Mouse (Mus musculus) neural tube, embryonic 15.5 days (tissue): ENCODE results near the gene Tnpo2. TPM values are rescaled to one million over a fixed set of nuclear protein-coding genes. Genes with fewer than 3 reads are reported as not detected.

Experiments
- ATAC-seq: fragments of 200-750 bp; cut with Nextera tagmentation; 2 replicates; pipeline ENCODE4 v1.8.0; 2017; ENCODE audit warnings: mild to moderate bottlenecking, moderate TSS enrichment, moderate library complexity; ENCODE audit not compliant: low FRiP score
- H3K27ac ChIP-seq: fragments of 300-500 bp; sonication (generic); replicated peaks from 2 replicates; pipeline ENCODE4 v1.5.1; 2015; ENCODE audit warnings: mild to moderate bottlenecking, inconsistent platforms
- H3K27me3 ChIP-seq: fragments of 300-500 bp; sonication (generic); replicated peaks from 2 replicates; pipeline ENCODE4 v1.6.1; 2015; ENCODE audit warnings: inconsistent platforms
- H3K36me3 ChIP-seq: fragments of 300-500 bp; sonication (generic); 2 replicates; pipeline ENCODE4 v1.6.1; 2015; ENCODE audit warnings: inconsistent platforms
- H3K4me1 ChIP-seq: fragments of 300-500 bp; sonication (generic); 2 replicates; pipeline ENCODE4 v1.6.1; 2015; ENCODE audit warnings: inconsistent platforms
- H3K4me2 ChIP-seq: fragments of 300-500 bp; sonication (generic); 2 replicates; pipeline ENCODE4 v1.6.1; 2015; ENCODE audit warnings: inconsistent platforms, mild to moderate bottlenecking, moderate library complexity
- H3K4me3 ChIP-seq: fragments of 300-500 bp; sonication (generic); replicated peaks from 2 replicates; pipeline ENCODE4 v1.5.1; 2015; ENCODE audit warnings: mild to moderate bottlenecking, inconsistent platforms
- H3K9ac ChIP-seq: fragments of 300-500 bp; sonication (generic); replicated peaks from 2 replicates; pipeline ENCODE4 v1.6.1; 2015; ENCODE audit warnings: mild to moderate bottlenecking, inconsistent platforms
- H3K9me3 ChIP-seq: fragments of 300-500 bp; sonication (generic); replicated peaks from 2 replicates; pipeline ENCODE4 v1.6.1; 2016; ENCODE audit warnings: inconsistent platforms
- WGBS: fragments of 180-500 bp; shearing (Covaris S2); methylation state at CpG from one replicate; pipeline ENCODE4 v1.1.7; 2015; ENCODE audit warnings: mixed read lengths; 5-methylcytosine and 5-hydroxymethylcytosine counted together
- polyA plus RNA-seq: library from polyadenylated mRNA; unstranded; fragments of >200 nt; fragmentation: Nextera tagmentation; extraction: Ambion mirVana; gene quantifications from 2 replicates; pipeline ENCODE4 v1.2.1, GENCODE M21; 2015

Gene Tnpo2
- polyA plus RNA-seq, 1 experiment from 2014 or later, result 55.5 TPM

GRCm38 (mm10) chr8:85057367-85057766, 20.7 kb downstream of the Tnpo2 start:
- ATAC-seq, result no peak
- Histone ChIP-seq H3K9me3 (no peaks in the 10 kb centered on the region), H3K27me3 (no peaks in the 10 kb centered on the region), H3K27ac (no peak overlapping the region), H3K9ac (no peak overlapping the region), H3K36me3 (peaks cover 44% of the 10 kb centered on the region), H3K4me2 (no peak overlapping the region), H3K4me3 (no peak overlapping the region), H3K4me1 (peaks cover 19% of the 10 kb centered on the region)
- 82% methylated on average over 7 of the region's 7 CpGs for WGBS

- Histone ChIP-seq H3K9ac (peak within 1 kb of the TSS; percentile 81), H3K27ac (peak within 1 kb of the TSS; percentile 78), H3K4me3 (peak within 1 kb of the TSS; percentile 95), H3K4me1 (peaks cover 21% of the 10 kb centered on the region), H3K27me3 (no peaks in the 10 kb centered on the region), H3K9me3 (no peaks in the 10 kb centered on the region), H3K36me3 (peaks cover 30% of the 10 kb centered on the region), H3K4me2 (peak within 1 kb of the TSS; percentile 83)
- 1% methylated on average over 53 of the region's 53 CpGs for WGBS
- peak; percentile 95 for ATAC-seq
Measured at GRCm38 (mm10) chr8:85059879-85060616, 23.3 kb downstream of the Tnpo2 start, which contains the start of gene Fbxw9. Gene Fbxw9, plus strand, starts transcription at chr8:85060055.

- Histone ChIP-seq H3K4me2 (no peak overlapping the region), H3K9ac (no peak overlapping the region), H3K4me3 (no peak overlapping the region), H3K36me3 (peaks cover 38% of the 10 kb centered on the region), H3K4me1 (peaks cover 21% of the 10 kb centered on the region), H3K27me3 (no peaks in the 10 kb centered on the region), H3K9me3 (no peaks in the 10 kb centered on the region), H3K27ac (no peak overlapping the region)
- 96% methylated on average over 4 of the region's 4 CpGs for WGBS
- no peak for ATAC-seq
Measured at GRCm38 (mm10) chr8:85062603-85063002, 25.9 kb downstream of the Tnpo2 start.

- Histone ChIP-seq H3K4me1 (peaks cover 21% of the 10 kb centered on the region), H3K36me3 (peaks cover 51% of the 10 kb centered on the region), H3K9ac (no peak overlapping the region), H3K27ac (no peak overlapping the region), H3K4me2 (no peak overlapping the region), H3K4me3 (no peak overlapping the region), H3K9me3 (no peaks in the 10 kb centered on the region), H3K27me3 (no peaks in the 10 kb centered on the region)
- 38% methylated on average over 2 of the region's 2 CpGs for WGBS
- no peak for ATAC-seq
Measured at GRCm38 (mm10) chr8:85065213-85065612, 28.5 kb downstream of the Tnpo2 start.

GRCm38 (mm10) chr8:85067155-85067554, 30.4 kb downstream of the Tnpo2 start:
- Histone ChIP-seq H3K27ac (no peak overlapping the region), H3K4me2 (no peak overlapping the region), H3K4me1 (peaks cover 12% of the 10 kb centered on the region), H3K4me3 (no peak overlapping the region), H3K36me3 (peaks cover 51% of the 10 kb centered on the region), H3K9ac (no peak overlapping the region), H3K27me3 (no peaks in the 10 kb centered on the region), H3K9me3 (no peaks in the 10 kb centered on the region)
- WGBS, result 96% methylated on average over 2 of the region's 2 CpGs
- no peak for ATAC-seq

- H3K4me2 ChIP-seq, result no peak within 1 kb of the TSS
- no peaks in the 10 kb centered on the region for H3K27me3 ChIP-seq
- H3K9ac ChIP-seq, result no peak within 1 kb of the TSS
- peaks cover 45% of the 10 kb centered on the region for H3K36me3 ChIP-seq
- no peak within 1 kb of the TSS for H3K4me3 ChIP-seq
- ATAC-seq, result no peak
- no peaks in the 10 kb centered on the region for H3K9me3 ChIP-seq
- no peak within 1 kb of the TSS for H3K27ac ChIP-seq
- H3K4me1 ChIP-seq, result peaks cover 17% of the 10 kb centered on the region
Measured at GRCm38 (mm10) chr8:85067982-85068381, 31.3 kb downstream of the Tnpo2 start, which contains the start of gene Gm5741. Gene Gm5741, minus strand, starts transcription at chr8:85067982.

DNA sequence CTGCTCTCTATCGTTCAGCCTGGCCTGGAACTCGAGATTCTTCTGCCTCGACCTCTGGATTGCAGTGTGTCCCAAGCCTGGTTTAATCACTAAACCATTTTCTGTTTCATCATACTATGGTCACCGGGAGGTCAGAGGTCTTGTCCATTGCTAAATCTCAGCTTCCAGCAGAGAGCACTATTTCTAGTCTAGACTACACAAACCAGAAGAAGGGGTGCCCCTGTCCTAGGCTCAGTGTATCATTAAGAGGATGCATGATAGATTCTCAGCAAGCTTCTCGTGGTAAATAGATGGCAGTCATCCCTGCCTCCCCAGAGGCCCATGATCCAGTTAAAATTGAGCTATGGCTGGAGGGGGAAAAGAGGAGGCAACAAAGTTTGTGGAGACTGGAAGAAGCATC, 34.3 kb downstream of the Tnpo2 start:
- peaks cover 21% of the 10 kb centered on the region for H3K4me1 ChIP-seq
- no peaks in the 10 kb centered on the region for H3K27me3 ChIP-seq
- no peak for ATAC-seq
- H3K27ac ChIP-seq, result peak overlapping the region; percentile 94
- H3K9me3 ChIP-seq, result no peaks in the 10 kb centered on the region
- H3K4me2 ChIP-seq, result peak overlapping the region; percentile 71
- peak overlapping the region; percentile 89; the same call in 1 of the 2 replicates for H3K9ac ChIP-seq
- H3K4me3 ChIP-seq, result peak overlapping the region; percentile 99
- peaks cover 51% of the 10 kb centered on the region for H3K36me3 ChIP-seq
- 76% methylated on average over 5 of the region's 5 CpGs for WGBS

DNA sequence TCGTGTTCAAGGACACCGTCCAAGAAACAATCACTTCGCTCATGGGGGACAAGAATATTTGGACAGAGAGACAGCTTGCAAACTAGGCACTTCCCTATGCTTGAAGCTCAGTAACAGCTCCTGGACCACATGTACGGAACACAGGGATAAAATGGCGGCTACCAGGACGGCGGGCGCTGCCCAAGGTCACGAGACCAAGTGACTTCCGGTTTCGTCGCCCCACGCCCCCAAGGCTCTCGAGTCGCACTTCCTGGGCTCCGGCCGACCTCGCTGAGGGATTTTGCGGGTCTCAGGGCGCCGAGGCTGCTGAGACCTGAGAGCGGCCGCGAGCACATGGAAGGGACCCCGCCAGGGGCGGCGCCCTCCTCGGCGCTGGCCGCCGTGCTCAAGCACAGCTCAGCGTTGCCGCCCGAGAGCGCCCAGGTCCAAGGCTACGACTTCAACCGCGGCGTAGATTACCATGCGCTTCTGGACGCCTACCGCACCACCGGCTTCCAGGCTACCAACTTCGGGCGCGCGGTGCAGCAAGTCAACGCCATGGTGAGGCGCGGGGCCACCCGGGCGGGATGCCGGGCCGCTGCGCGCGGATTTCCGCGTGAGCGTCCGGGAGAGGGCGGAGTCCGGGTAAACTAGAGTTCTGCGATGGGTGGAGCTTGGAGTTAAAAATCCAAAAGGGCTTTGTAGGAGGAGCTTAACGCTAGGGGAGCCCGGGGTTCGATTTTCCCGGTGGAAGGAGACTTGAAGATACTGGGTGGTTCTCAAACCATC, 35.0 kb downstream of the Tnpo2 start, which contains the start of gene Dhps:
Dhps (plus strand) TSS at position 244 of the 768 bp plus-strand sequence.
- no peaks in the 10 kb centered on the region for H3K9me3 ChIP-seq
- peaks cover 24% of the 10 kb centered on the region for H3K4me1 ChIP-seq
- peak; percentile 92 for ATAC-seq
- H3K27ac ChIP-seq, result peak within 1 kb of the TSS; percentile 94
- under 1% methylated on average over 68 of the region's 68 CpGs for WGBS
- peak within 1 kb of the TSS; percentile 71 for H3K4me2 ChIP-seq
- peak within 1 kb of the TSS; percentile 99 for H3K4me3 ChIP-seq
- peaks cover 51% of the 10 kb centered on the region for H3K36me3 ChIP-seq
- H3K27me3 ChIP-seq, result no peaks in the 10 kb centered on the region
- H3K9ac ChIP-seq, result peak within 1 kb of the TSS; percentile 89

- peak overlapping the region; percentile 94 for H3K27ac ChIP-seq
- H3K4me3 ChIP-seq, result peak overlapping the region; percentile 99
- no peaks in the 10 kb centered on the region for H3K9me3 ChIP-seq
- H3K4me2 ChIP-seq, result peak overlapping the region; percentile 71
- ATAC-seq, result no peak
- WGBS, result 36% methylated on average over 9 of the region's 9 CpGs
- peaks cover 24% of the 10 kb centered on the region for H3K4me1 ChIP-seq
- no peaks in the 10 kb centered on the region for H3K27me3 ChIP-seq
- peaks cover 47% of the 10 kb centered on the region for H3K36me3 ChIP-seq
- H3K9ac ChIP-seq, result peak overlapping the region; percentile 89
Measured at GRCm38 (mm10) chr8:85072364-85072929, 35.7 kb downstream of the Tnpo2 start.

GRCm38 (mm10) chr8:85073041-85073612, 36.4 kb downstream of the Tnpo2 start:
- Histone ChIP-seq H3K27ac (no peak overlapping the region), H3K27me3 (no peaks in the 10 kb centered on the region), H3K9me3 (no peaks in the 10 kb centered on the region), H3K4me2 (peak overlapping the region; percentile 71), H3K4me3 (peak overlapping the region; percentile 99), H3K4me1 (peaks cover 24% of the 10 kb centered on the region), H3K36me3 (peaks cover 40% of the 10 kb centered on the region), H3K9ac (no peak overlapping the region)
- WGBS, result 95% methylated on average over 15 of the region's 15 CpGs
- no peak for ATAC-seq

- no peak for ATAC-seq
- H3K4me3 ChIP-seq, result no peak overlapping the region
- peaks cover 40% of the 10 kb centered on the region for H3K36me3 ChIP-seq
- H3K4me1 ChIP-seq, result peaks cover 30% of the 10 kb centered on the region
- H3K27me3 ChIP-seq, result no peaks in the 10 kb centered on the region
- no peak overlapping the region for H3K4me2 ChIP-seq
- no peak overlapping the region; the same call in 1 of the 2 replicates for H3K9ac ChIP-seq
- no peak overlapping the region for H3K27ac ChIP-seq
- no peaks in the 10 kb centered on the region for H3K9me3 ChIP-seq
- 90% methylated on average over 10 of the region's 10 CpGs for WGBS
Measured at GRCm38 (mm10) chr8:85074167-85074566, 37.5 kb downstream of the Tnpo2 start.
